Mouse (Mus musculus): Measurements from ENCODE around the gene Rc3h1.
"Not testable (repeated sequence)": the region's sequence is repeated elsewhere in the genome, so short reads cannot be mapped to it uniquely, and the experiment has no call there.

Rc3h1 gene

GRCm38 (mm10) chr1:160968643-160969042, 62.4 kb downstream of the Rc3h1 start:
- no peak for DNase-seq

- no peak for DNase-seq
Measured at GRCm38 (mm10) chr1:160978071-160978735, 72.0 kb downstream of the Rc3h1 start, which contains the start of gene Serpinc1. TSS of gene Serpinc1 (plus strand) at chr1:160978585.

DNA sequence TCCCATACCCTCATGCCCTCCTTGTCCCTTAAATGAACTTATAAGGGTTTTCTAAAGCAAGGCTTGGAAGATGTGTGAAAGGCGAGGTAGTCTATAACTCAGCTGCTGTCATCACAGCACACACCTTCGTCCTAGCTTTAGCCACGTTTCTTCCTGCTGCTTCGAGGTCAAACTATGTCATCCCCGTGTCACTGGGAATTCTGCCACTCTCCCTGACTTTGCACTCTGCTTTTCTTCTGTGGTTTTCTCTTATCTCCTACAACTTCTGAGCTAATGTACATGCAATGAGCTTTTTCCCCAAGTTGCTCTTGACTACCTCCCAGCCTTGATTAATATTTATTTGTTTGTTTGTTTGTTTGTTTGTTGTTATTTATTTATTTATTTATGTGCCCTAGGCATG, 73.8 kb downstream of the Rc3h1 start:
- DNase-seq: no peak

DNA sequence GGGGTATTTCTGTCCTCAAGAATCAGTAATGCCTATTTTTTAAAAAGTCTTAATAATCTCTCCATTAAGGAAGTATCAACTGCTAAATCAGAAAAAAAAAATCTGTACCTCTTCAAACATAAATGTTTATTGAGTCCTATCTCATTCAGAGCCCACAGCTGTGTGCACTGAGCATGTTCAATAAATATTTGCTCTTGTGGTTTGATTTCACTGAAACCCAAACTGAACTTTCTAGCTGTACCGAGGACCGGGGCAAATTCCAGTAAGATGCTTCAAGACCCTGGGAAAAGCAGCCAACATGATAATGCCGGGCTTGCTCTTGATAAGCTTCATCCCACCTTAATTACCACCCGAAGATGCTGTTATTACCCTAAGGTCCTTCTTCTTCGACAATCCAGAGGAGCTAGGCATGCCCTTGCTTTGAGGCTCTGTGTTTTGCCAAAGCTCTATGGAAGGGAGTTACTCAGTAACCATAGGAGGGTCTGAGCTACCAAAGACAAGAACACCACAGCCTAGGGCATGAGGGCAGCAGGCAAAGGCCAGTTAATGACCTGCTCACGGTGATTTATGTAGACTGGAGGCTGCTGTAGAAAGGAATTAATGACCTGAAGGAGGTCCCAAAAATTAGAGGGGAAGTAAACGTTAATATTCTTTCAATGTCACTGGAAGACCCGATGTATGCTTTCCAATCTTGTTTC, 74.5 kb downstream of the Rc3h1 start:
- DNase-seq: no peak

- no peak for DNase-seq
Measured at GRCm38 (mm10) chr1:160981337-160981736, 75.1 kb downstream of the Rc3h1 start.

- no peak for DNase-seq
Measured at GRCm38 (mm10) chr1:160982887-160983286, 76.7 kb downstream of the Rc3h1 start.

GRCm38 (mm10) chr1:160984731-160985130, 78.5 kb downstream of the Rc3h1 start:
- DNase-seq: not testable (repeated sequence)

- no peak for DNase-seq
Measured at GRCm38 (mm10) chr1:160985477-160985876, 79.3 kb downstream of the Rc3h1 start.

GRCm38 (mm10) chr1:160986881-160987635, 80.8 kb downstream of the Rc3h1 start:
- DNase-seq: no peak

GRCm38 (mm10) chr1:160989395-160989794, 83.2 kb downstream of the Rc3h1 start:
- DNase-seq: no peak

DNA sequence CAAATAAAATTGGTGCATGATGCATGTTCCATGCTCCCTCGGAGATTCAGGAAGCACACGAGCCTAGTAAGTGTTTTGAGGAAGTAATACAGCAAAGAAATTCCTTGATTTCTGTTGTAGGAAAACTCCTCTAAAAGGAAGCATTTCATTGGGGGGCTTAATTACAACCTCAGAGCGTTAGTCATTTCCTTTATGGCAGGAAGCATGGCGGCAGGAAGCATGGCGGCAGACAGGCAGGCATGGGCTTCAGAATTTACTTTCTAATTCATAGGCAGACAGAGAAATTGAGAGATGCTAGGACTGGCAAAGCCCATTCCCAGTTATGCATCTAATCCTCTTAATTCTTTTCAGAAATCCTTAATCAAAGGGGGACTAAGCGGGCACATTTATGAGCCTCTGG, 87.6 kb downstream of the Rc3h1 start:
- DNase-seq: no peak

DNA sequence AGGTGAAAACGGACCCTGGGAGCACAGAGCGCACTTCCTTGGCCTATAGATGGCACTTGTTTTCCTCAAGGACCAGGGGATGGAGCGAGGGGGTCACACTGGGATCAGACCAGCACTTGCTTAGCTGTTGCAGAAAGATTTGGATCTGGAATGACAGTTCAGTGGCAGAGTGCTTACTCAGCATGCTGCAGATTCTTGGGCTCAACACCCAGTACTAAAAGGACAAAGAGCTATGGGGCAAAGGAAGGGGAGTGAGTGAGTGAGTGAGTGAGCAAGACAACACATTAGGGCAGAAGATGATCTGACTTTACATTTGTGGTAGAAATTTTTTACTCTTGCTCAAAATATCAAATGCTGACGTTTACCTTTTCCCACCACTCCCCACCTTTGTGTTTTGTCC, 98.7 kb downstream of the Rc3h1 start:
- no peak for DNase-seq

GRCm38 (mm10) chr1:161005526-161005925, 99.3 kb downstream of the Rc3h1 start:
- DNase-seq: no peak

DNA sequence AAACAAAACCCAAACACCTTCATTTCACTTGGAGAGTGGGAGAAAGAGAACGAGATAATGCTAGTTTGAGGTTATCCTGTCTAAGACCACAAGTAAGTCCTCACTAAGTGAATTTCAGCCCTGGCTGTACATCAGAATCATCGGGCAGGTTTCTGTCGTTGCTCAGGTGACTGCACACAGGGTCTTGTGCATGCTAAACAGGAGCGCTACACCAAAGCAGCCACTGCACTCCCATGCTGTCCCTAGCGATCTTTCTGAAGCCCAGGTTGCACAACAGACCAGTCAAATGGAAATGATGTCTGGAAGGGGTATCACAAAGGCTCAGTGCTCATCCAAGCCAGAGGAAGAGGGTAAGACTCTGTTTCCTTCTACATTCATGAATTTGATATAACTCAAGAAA, 100.3 kb downstream of the Rc3h1 start:
- no peak for DNase-seq

GRCm38 (mm10) chr1:161008038-161008437, 101.8 kb downstream of the Rc3h1 start:
- DNase-seq: no peak

GRCm38 (mm10) chr1:161010436-161010835, 104.2 kb downstream of the Rc3h1 start:
- no peak for DNase-seq

- DNase-seq: no peak
Measured at GRCm38 (mm10) chr1:161016378-161016777, 110.2 kb downstream of the Rc3h1 start.

- no peak for DNase-seq
Measured at GRCm38 (mm10) chr1:161020051-161020450, 113.8 kb downstream of the Rc3h1 start.
